Mouse (Mus musculus): Measurements from ENCODE around the gene Galk1.

Gene Galk1

GRCm38 (mm10) chr11:116008832-116009375 is 3.6 kb downstream of the Galk1 start:
- Histone ChIP-seq H3K36me3 (ENCODE audit: control insufficient read depth, insufficient read depth, low read length, poor library complexity, severe bottlenecking) (peaks cover 2% of the 10 kb centered on the region; the same call in 1 of the 2 replicates), H3K27me3 (ENCODE audit: control insufficient read depth, insufficient read depth, low read length, poor library complexity, severe bottlenecking) (no peaks in the 10 kb centered on the region)
- DNase-seq (ENCODE audit: low read depth, low spot score) = no peak

- H3K27me3 ChIP-seq (ENCODE audit: control insufficient read depth, insufficient read depth, low read length, poor library complexity, severe bottlenecking) = no peaks in the 10 kb centered on the region
- no peak for DNase-seq (ENCODE audit: low read depth, low spot score)
- H3K36me3 ChIP-seq (ENCODE audit: control insufficient read depth, insufficient read depth, low read length, poor library complexity, severe bottlenecking) = peaks cover 2% of the 10 kb centered on the region; the same call in 1 of the 2 replicates
Measured at GRCm38 (mm10) chr11:116008411-116008810, 4.1 kb downstream of the Galk1 start.

GRCm38 (mm10) chr11:116007095-116007850 is 5.2 kb downstream of the Galk1 start:
- H3K27me3 ChIP-seq (ENCODE audit: control insufficient read depth, insufficient read depth, low read length, poor library complexity, severe bottlenecking) = no peaks in the 10 kb centered on the region
- no peak for DNase-seq (ENCODE audit: low read depth, low spot score)
- H3K36me3 ChIP-seq (ENCODE audit: control insufficient read depth, insufficient read depth, low read length, poor library complexity, severe bottlenecking) = peaks cover 2% of the 10 kb centered on the region; the same call in 1 of the 2 replicates

DNA sequence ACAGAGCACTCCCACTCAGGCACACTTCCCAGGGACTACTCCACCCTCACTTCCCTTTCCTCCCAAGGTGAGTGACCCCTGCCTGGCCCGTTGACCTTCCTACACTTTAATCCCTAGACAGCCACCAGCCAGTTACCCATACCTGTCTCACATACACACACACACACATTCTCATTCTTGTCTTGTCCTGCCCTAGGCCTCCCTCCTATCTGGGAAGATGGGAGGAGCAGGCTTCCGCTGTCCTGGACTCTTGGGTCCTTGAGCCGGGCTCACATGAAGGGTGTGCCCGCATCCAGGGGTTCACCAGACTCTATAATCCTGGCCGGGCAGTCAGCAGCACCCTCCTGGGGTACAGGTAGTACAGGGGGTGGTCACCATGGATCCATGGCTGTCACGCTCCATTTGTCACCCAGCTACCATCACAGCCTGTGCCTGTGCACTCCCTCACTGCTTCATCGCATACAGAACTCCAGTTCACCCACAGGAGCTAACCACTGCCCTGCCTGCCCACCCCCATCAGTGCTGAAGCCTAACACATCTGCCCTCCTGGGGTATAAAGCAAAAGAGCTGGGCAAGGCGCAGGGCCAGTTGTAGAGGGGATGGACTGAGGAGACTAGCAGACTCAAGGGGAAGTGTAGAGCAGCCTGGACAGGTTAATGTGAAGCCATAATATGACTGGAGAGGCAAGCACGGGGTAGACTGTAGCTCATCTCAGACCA is 6.7 kb downstream of the Galk1 start:
- DNase-seq (ENCODE audit: low read depth, low spot score) = peak; percentile 15
- H3K36me3 ChIP-seq (ENCODE audit: control insufficient read depth, insufficient read depth, low read length, poor library complexity, severe bottlenecking) = peaks cover 2% of the 10 kb centered on the region; the same call in 1 of the 2 replicates
- no peaks in the 10 kb centered on the region for H3K27me3 ChIP-seq (ENCODE audit: control insufficient read depth, insufficient read depth, low read length, poor library complexity, severe bottlenecking)

GRCm38 (mm10) chr11:116004840-116005700 is 7.4 kb downstream of the Galk1 start:
- peak; percentile 81 for DNase-seq (ENCODE audit: low read depth, low spot score)

GRCm38 (mm10) chr11:116004186-116004823 is 8.2 kb downstream of the Galk1 start:
- peaks cover 2% of the 10 kb centered on the region; the same call in 1 of the 2 replicates for H3K36me3 ChIP-seq (ENCODE audit: control insufficient read depth, insufficient read depth, low read length, poor library complexity, severe bottlenecking)
- DNase-seq (ENCODE audit: low read depth, low spot score) = peak; percentile 2
- H3K27me3 ChIP-seq (ENCODE audit: control insufficient read depth, insufficient read depth, low read length, poor library complexity, severe bottlenecking) = no peaks in the 10 kb centered on the region

More at GRCm38 (mm10) chr11:116004840-116005700, 7.4 kb downstream of the Galk1 start:
- Histone ChIP-seq H3K27me3 (ENCODE audit: control insufficient read depth, insufficient read depth, low read length, poor library complexity, severe bottlenecking) (no peaks in the 10 kb centered on the region), H3K36me3 (ENCODE audit: control insufficient read depth, insufficient read depth, low read length, poor library complexity, severe bottlenecking) (peaks cover 2% of the 10 kb centered on the region; the same call in 1 of the 2 replicates)

- DNase-seq (ENCODE audit: low read depth, low spot score) = peak; percentile 6
- H3K27me3 ChIP-seq (ENCODE audit: control insufficient read depth, insufficient read depth, low read length, poor library complexity, severe bottlenecking) = no peaks in the 10 kb centered on the region
Measured at GRCm38 (mm10) chr11:116002894-116003293, 9.6 kb downstream of the Galk1 start.

GRCm38 (mm10) chr11:116001725-116002124 is 10.8 kb downstream of the Galk1 start:
- Histone ChIP-seq H3K36me3 (ENCODE audit: control insufficient read depth, insufficient read depth, low read length, poor library complexity, severe bottlenecking) (no peaks in the 10 kb centered on the region), H3K27me3 (ENCODE audit: control insufficient read depth, insufficient read depth, low read length, poor library complexity, severe bottlenecking) (no peaks in the 10 kb centered on the region)
- DNase-seq (ENCODE audit: low read depth, low spot score) = no peak

More at GRCm38 (mm10) chr11:116002894-116003293, 9.6 kb downstream of the Galk1 start:
- H3K36me3 ChIP-seq (ENCODE audit: control insufficient read depth, insufficient read depth, low read length, poor library complexity, severe bottlenecking) = no peaks in the 10 kb centered on the region

- no peaks in the 10 kb centered on the region for H3K27me3 ChIP-seq (ENCODE audit: control insufficient read depth, insufficient read depth, low read length, poor library complexity, severe bottlenecking)
- no peak for DNase-seq (ENCODE audit: low read depth, low spot score)
Measured at GRCm38 (mm10) chr11:116000607-116001006, 11.9 kb downstream of the Galk1 start.

GRCm38 (mm10) chr11:115999538-116000143 is 12.9 kb downstream of the Galk1 start:
- Histone ChIP-seq H3K36me3 (ENCODE audit: control insufficient read depth, insufficient read depth, low read length, poor library complexity, severe bottlenecking) (no peaks in the 10 kb centered on the region), H3K27me3 (ENCODE audit: control insufficient read depth, insufficient read depth, low read length, poor library complexity, severe bottlenecking) (no peaks in the 10 kb centered on the region)
- DNase-seq (ENCODE audit: low read depth, low spot score) = peak; percentile 88

More at GRCm38 (mm10) chr11:116000607-116001006, 11.9 kb downstream of the Galk1 start:
- H3K36me3 ChIP-seq (ENCODE audit: control insufficient read depth, insufficient read depth, low read length, poor library complexity, severe bottlenecking) = no peaks in the 10 kb centered on the region

DNA sequence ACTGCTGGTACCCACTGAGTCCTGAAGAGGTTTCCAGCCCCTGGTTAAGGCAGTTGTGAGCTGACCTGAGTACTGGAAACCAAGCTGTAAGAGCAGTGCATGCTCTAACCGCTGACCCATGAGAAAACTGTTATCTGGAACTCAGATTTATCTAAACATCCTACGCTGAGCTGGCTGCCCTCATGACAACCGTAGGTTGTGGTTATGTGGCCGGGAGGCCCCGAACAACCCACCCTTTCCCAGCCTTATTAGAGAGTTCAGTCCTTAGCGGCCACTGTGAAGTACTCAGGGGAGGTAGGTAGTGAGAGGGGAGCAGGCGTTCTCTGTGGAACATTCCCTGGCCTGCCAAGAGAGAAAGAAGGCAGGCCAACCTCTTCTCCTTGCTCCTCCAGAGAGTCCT is 13.5 kb downstream of the Galk1 start:
- H3K27me3 ChIP-seq (ENCODE audit: control insufficient read depth, insufficient read depth, low read length, poor library complexity, severe bottlenecking) = no peaks in the 10 kb centered on the region
- H3K36me3 ChIP-seq (ENCODE audit: control insufficient read depth, insufficient read depth, low read length, poor library complexity, severe bottlenecking) = no peaks in the 10 kb centered on the region
- DNase-seq (ENCODE audit: low read depth, low spot score) = peak; percentile 19

GRCm38 (mm10) chr11:115997662-115998061 is 14.9 kb downstream of the Galk1 start:
- Histone ChIP-seq H3K27me3 (ENCODE audit: control insufficient read depth, insufficient read depth, low read length, poor library complexity, severe bottlenecking) (no peaks in the 10 kb centered on the region), H3K36me3 (ENCODE audit: control insufficient read depth, insufficient read depth, low read length, poor library complexity, severe bottlenecking) (no peaks in the 10 kb centered on the region)
- DNase-seq (ENCODE audit: low read depth, low spot score) = no peak

DNA sequence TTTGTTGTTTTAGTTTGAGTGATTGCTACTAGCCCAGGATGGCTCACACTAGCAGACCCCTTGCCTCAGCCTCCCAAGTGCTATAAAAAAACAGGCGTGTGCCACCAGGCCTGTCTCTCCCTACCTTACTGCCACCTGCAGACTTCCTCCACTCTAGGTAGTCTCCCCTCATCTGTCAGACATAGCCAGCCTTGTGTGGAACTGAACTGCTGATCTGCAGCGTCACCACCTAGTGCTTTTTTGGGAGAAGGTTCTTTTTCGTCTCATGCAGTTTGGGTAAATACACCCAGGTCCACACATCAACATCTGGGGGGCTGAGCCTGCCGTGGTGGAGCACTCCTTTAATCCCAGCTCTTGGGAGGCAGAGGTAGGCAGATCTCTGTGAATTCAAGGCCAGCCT is 15.5 kb downstream of the Galk1 start:
- DNase-seq (ENCODE audit: low read depth, low spot score) = no peak
- no peaks in the 10 kb centered on the region for H3K27me3 ChIP-seq (ENCODE audit: control insufficient read depth, insufficient read depth, low read length, poor library complexity, severe bottlenecking)
- no peaks in the 10 kb centered on the region for H3K36me3 ChIP-seq (ENCODE audit: control insufficient read depth, insufficient read depth, low read length, poor library complexity, severe bottlenecking)

Measured in splenic B cell, adult 2 months (primary cell).